Mouse (Mus musculus): ENCODE data around the gene Hist1h3d. TPM values are rescaled to one million over a fixed set of nuclear protein-coding genes. Genes with fewer than 3 reads are reported as not detected.
A peak's percentile ranks its signal among the peaks of the same experiment; 100 is the strongest.
"Not testable (repeated sequence)": the region's sequence is repeated elsewhere in the genome, so short reads cannot be mapped to it uniquely, and the experiment has no call there.

The Hist1h3d gene
- total RNA-seq, 2 experiments from 2014 or later, result 50.4 to 52.8 TPM

GRCm38 (mm10) chr13:23541497-23541896 is 34.1 kb upstream of the Hist1h3d start:
- no peak for ATAC-seq (replicated peaks; ENCODE audit: low FRiP score, poor library complexity, severe bottlenecking)

- ATAC-seq (replicated peaks; ENCODE audit: low FRiP score, poor library complexity, severe bottlenecking), result not testable (repeated sequence)
Observed at GRCm38 (mm10) chr13:23542225-23542980, 33.2 kb upstream of the Hist1h3d start.

- ATAC-seq (replicated peaks; ENCODE audit: low FRiP score, poor library complexity, severe bottlenecking), result peak; percentile 90
Observed at GRCm38 (mm10) chr13:23542999-23543607, 32.5 kb upstream of the Hist1h3d start, which contains the start of gene Hist1h2bh. Gene Hist1h2bh, minus strand, starts transcription at chr13:23543392.

- ATAC-seq (replicated peaks; ENCODE audit: low FRiP score, poor library complexity, severe bottlenecking), result peak; percentile 82
Observed at GRCm38 (mm10) chr13:23543965-23544786, 31.4 kb upstream of the Hist1h3d start, which contains the start of gene Hist1h3f. Gene Hist1h3f, plus strand, starts transcription at chr13:23544052.

- ATAC-seq (replicated peaks; ENCODE audit: low FRiP score, poor library complexity, severe bottlenecking), result peak; percentile 38
Observed at GRCm38 (mm10) chr13:23544787-23545120, 30.8 kb upstream of the Hist1h3d start.

GRCm38 (mm10) chr13:23546694-23547093 is 28.9 kb upstream of the Hist1h3d start:
- no peak for ATAC-seq (replicated peaks; ENCODE audit: low FRiP score, poor library complexity, severe bottlenecking)

GRCm38 (mm10) chr13:23550761-23551145 is 24.8 kb upstream of the Hist1h3d start:
- ATAC-seq (replicated peaks; ENCODE audit: low FRiP score, poor library complexity, severe bottlenecking), result peak; percentile 4; the same call in 1 of the 2 replicates

GRCm38 (mm10) chr13:23551146-23551834 is 24.3 kb upstream of the Hist1h3d start, which contains the start of gene Hist1h4f:
Gene Hist1h4f, minus strand, starts transcription at chr13:23551648.
- peak; percentile 51 for ATAC-seq (replicated peaks; ENCODE audit: low FRiP score, poor library complexity, severe bottlenecking)

GRCm38 (mm10) chr13:23551931-23552914 is 23.3 kb upstream of the Hist1h3d start:
- no peak for ATAC-seq (replicated peaks; ENCODE audit: low FRiP score, poor library complexity, severe bottlenecking)

GRCm38 (mm10) chr13:23552962-23553361 is 22.6 kb upstream of the Hist1h3d start, which contains the start of gene Hist1h1d:
Gene Hist1h1d, plus strand, starts transcription at chr13:23553262.
- no peak for ATAC-seq (replicated peaks; ENCODE audit: low FRiP score, poor library complexity, severe bottlenecking)

- no peak for ATAC-seq (replicated peaks; ENCODE audit: low FRiP score, poor library complexity, severe bottlenecking)
Observed at GRCm38 (mm10) chr13:23554393-23554792, 21.2 kb upstream of the Hist1h3d start.

- peak; percentile 57 for ATAC-seq (replicated peaks; ENCODE audit: low FRiP score, poor library complexity, severe bottlenecking)
Observed at GRCm38 (mm10) chr13:23554925-23555838, 20.4 kb upstream of the Hist1h3d start.

- peak; percentile 56 for ATAC-seq (replicated peaks; ENCODE audit: low FRiP score, poor library complexity, severe bottlenecking)
Observed at GRCm38 (mm10) chr13:23555839-23556416, 19.6 kb upstream of the Hist1h3d start.

- no peak for ATAC-seq (replicated peaks; ENCODE audit: low FRiP score, poor library complexity, severe bottlenecking)
Observed at GRCm38 (mm10) chr13:23556906-23557305, 18.7 kb upstream of the Hist1h3d start.

- ATAC-seq (replicated peaks; ENCODE audit: low FRiP score, poor library complexity, severe bottlenecking), result not testable (repeated sequence)
Observed at GRCm38 (mm10) chr13:23560699-23561098, 14.9 kb upstream of the Hist1h3d start.

- ATAC-seq (replicated peaks; ENCODE audit: low FRiP score, poor library complexity, severe bottlenecking), result peak; percentile 55
Observed at GRCm38 (mm10) chr13:23561531-23561882, 14.1 kb upstream of the Hist1h3d start.
